Mouse (Mus musculus) MEL (cell line): ENCODE measurements around the gene Trpm2. TPM values are rescaled to one million over a fixed set of nuclear protein-coding genes. Genes with fewer than 3 reads are reported as not detected.

Experiments
- DNase-seq: peaks from one replicate; pipeline ENCODE4 v3.0.0; 2011; ENCODE audit warnings: low read depth, low spot score
- H3K27ac ChIP-seq: 2 replicates; pipeline ENCODE4 v1.5.1; 2012; ENCODE audit warnings: low read depth, mild to moderate bottlenecking, control low read depth, low read length, moderate library complexity; ENCODE audit not compliant: control insufficient read depth
- H3K27me3 ChIP-seq, 2 experiments: fragments of 150-350 bp in 1 of 2; sonication (generic) in 1 of 2; 2 replicates each; pipeline ENCODE4 v1.6.1; 2012; ENCODE audit warnings: low read length in 2 of 2, mild to moderate bottlenecking in 2 of 2, improper control_type of control experiment in 1 of 2, moderate library complexity in 1 of 2; ENCODE audit not compliant: insufficient read depth in 2 of 2, control insufficient read depth in 1 of 2
- H3K36me3 ChIP-seq, 2 experiments: 2 replicates each; pipeline ENCODE4 v1.6.1; 2012 to 2014; ENCODE audit warnings: low read length in 2 of 2, improper control_type of control experiment in 1 of 2, inconsistent platforms in 1 of 2, mild to moderate bottlenecking in 1 of 2; ENCODE audit not compliant: insufficient read depth in 2 of 2, control insufficient read depth in 1 of 2
- H3K4me1 ChIP-seq, 2 experiments: fragments of 150-350 bp in 1 of 2; sonication (generic) in 1 of 2; 2 replicates each; pipeline ENCODE4 v1.6.1; 2012; ENCODE audit warnings: low read length in 2 of 2, improper control_type of control experiment in 1 of 2, mild to moderate bottlenecking in 1 of 2; ENCODE audit not compliant: insufficient read depth in 2 of 2, control insufficient read depth in 1 of 2
- H3K4me3 ChIP-seq, 2 experiments: fragments of 150-350 bp in 1 of 2; sonication (generic) in 1 of 2; 2 replicates each; pipeline ENCODE4 v1.5.1; 2012; ENCODE audit warnings: low read depth in 2 of 2, low read length in 2 of 2, mild to moderate bottlenecking in 2 of 2, moderate library complexity in 2 of 2, control low read depth in 1 of 2, improper control_type of control experiment in 1 of 2; ENCODE audit not compliant: control insufficient read depth in 1 of 2, insufficient read depth in 1 of 2
- H3K79me2 ChIP-seq: 2 replicates; pipeline ENCODE4 v1.6.1; 2012; ENCODE audit warnings: mild to moderate bottlenecking, low read length, moderate library complexity; ENCODE audit not compliant: control insufficient read depth, poor library complexity, insufficient read depth
- H3K9ac ChIP-seq: 2 replicates; pipeline ENCODE4 v1.6.1; 2012; ENCODE audit warnings: low read depth, mild to moderate bottlenecking, control low read depth, low read length, moderate library complexity; ENCODE audit not compliant: control insufficient read depth, poor library complexity, severe bottlenecking
- H3K9me3 ChIP-seq: fragments of 150-350 bp; sonication (generic); replicated peaks from 2 replicates; pipeline ENCODE4 v1.6.1; 2012; ENCODE audit warnings: mild to moderate bottlenecking, low read length, improper control_type of control experiment, moderate library complexity; ENCODE audit not compliant: insufficient read depth
- CHD1 ChIP-seq: IDR thresholded peaks from 2 replicates; pipeline ENCODE4 v1.6.1; 2012; ENCODE audit warnings: low read depth, mild to moderate bottlenecking, inconsistent platforms, low read length, improper control_type of control experiment
- ELF1 ChIP-seq: IDR thresholded peaks from 2 replicates; pipeline ENCODE4 v1.6.1; 2014; ENCODE audit warnings: low read depth, mild to moderate bottlenecking, inconsistent platforms, low read length, improper control_type of control experiment, moderate library complexity
- EP300 ChIP-seq, 2 experiments: IDR thresholded peaks; 2 replicates each; pipeline ENCODE4 v1.6.1; 2011; ENCODE audit warnings: improper control_type of control experiment in 2 of 2, low read length in 2 of 2, low read depth in 1 of 2, mild to moderate bottlenecking in 1 of 2
- GATA1 ChIP-seq: IDR thresholded peaks from 2 replicates; pipeline ENCODE4 v1.6.1; 2011; ENCODE audit warnings: low read depth, low read length, improper control_type of control experiment
- KAT2A ChIP-seq: conservative IDR thresholded peaks from 2 replicates; pipeline ENCODE4 v1.6.1; 2012; ENCODE audit warnings: low read depth, low read length, improper control_type of control experiment, inconsistent platforms
- MAFK ChIP-seq: IDR thresholded peaks from 2 replicates; pipeline ENCODE4 v1.6.1; 2011; ENCODE audit warnings: low read depth, mild to moderate bottlenecking, low read length, improper control_type of control experiment, borderline replicate concordance
- MAX ChIP-seq: IDR thresholded peaks from 2 replicates; pipeline ENCODE4 v1.6.1; 2011; ENCODE audit warnings: low read length, improper control_type of control experiment
- MAZ ChIP-seq: IDR thresholded peaks from 2 replicates; pipeline ENCODE4 v1.6.1; 2012; ENCODE audit warnings: low read depth, mild to moderate bottlenecking, inconsistent platforms, low read length, improper control_type of control experiment
- MYB ChIP-seq: IDR thresholded peaks from 2 replicates; pipeline ENCODE4 v1.6.1; 2011; ENCODE audit warnings: mild to moderate bottlenecking, low read depth, low read length, improper control_type of control experiment
- MYC ChIP-seq: IDR thresholded peaks from 2 replicates; pipeline ENCODE4 v1.6.1; 2011; ENCODE audit warnings: low read depth, mild to moderate bottlenecking, low read length, improper control_type of control experiment, moderate library complexity
- NELFE ChIP-seq: IDR thresholded peaks from 2 replicates; pipeline ENCODE4 v1.6.1; 2011; ENCODE audit warnings: low read depth, low read length, improper control_type of control experiment
- POLR2AphosphoS5 ChIP-seq: IDR thresholded peaks from 2 replicates; pipeline ENCODE4 v1.6.1; 2012; ENCODE audit warnings: low read depth, borderline replicate concordance, mild to moderate bottlenecking, inconsistent platforms, low read length, moderate library complexity, mixed read lengths
- SMC3 ChIP-seq: IDR thresholded peaks from 2 replicates; pipeline ENCODE4 v1.6.1; 2011; ENCODE audit warnings: low read depth, low read length, improper control_type of control experiment
- TAL1 ChIP-seq: IDR thresholded peaks from 2 replicates; pipeline ENCODE4 v1.6.1; 2012; ENCODE audit warnings: mild to moderate bottlenecking, inconsistent platforms, low read length, moderate library complexity, mixed read lengths
- TCF12 ChIP-seq: IDR thresholded peaks from 2 replicates; pipeline ENCODE4 v1.6.1; 2014; ENCODE audit warnings: low read depth, mild to moderate bottlenecking, inconsistent platforms, low read length, improper control_type of control experiment, moderate library complexity
- UBTF ChIP-seq: IDR thresholded peaks from 2 replicates; pipeline ENCODE4 v1.6.1; 2012; ENCODE audit warnings: low read depth, mild to moderate bottlenecking, inconsistent platforms, low read length, improper control_type of control experiment, moderate library complexity, borderline replicate concordance; ENCODE audit not compliant: insufficient read depth
- ZC3H11A ChIP-seq: IDR thresholded peaks from 2 replicates; pipeline ENCODE4 v1.6.1; 2012; ENCODE audit warnings: low read depth, mild to moderate bottlenecking, inconsistent platforms, low read length, improper control_type of control experiment
- ZNF384 ChIP-seq: IDR thresholded peaks from 2 replicates; pipeline ENCODE4 v1.6.1; 2012; ENCODE audit warnings: low read depth, mild to moderate bottlenecking, inconsistent platforms, low read length, improper control_type of control experiment
- polyA plus RNA-seq, 2 experiments: library from polyadenylated mRNA; stranded (reverse) in 1 of 2; unstranded in 1 of 2; fragments of >175 nt in 1 of 2; fragments of >200 nt in 1 of 2; gene quantifications; 2 replicates each; pipeline versions ENCODE4 v1.2.1 to v1.2.4; 2012; ENCODE audit warnings: low replicate concordance in 2 of 2, low read depth in 1 of 2; ENCODE audit not compliant: insufficient read length in 2 of 2, insufficient read depth in 1 of 2, missing spikeins in 1 of 2
- total RNA-seq: library from RNA; depleted of rRNA; stranded (reverse); fragments of 300-350 nt; gene quantifications from 2 replicates; pipeline ENCODE4 v1.2.3, GENCODE M21; 2012

The Trpm2 gene
- total and polyA plus RNA-seq, 3 experiments = 7.8 to 18.5 TPM; not detected in 1

DNA sequence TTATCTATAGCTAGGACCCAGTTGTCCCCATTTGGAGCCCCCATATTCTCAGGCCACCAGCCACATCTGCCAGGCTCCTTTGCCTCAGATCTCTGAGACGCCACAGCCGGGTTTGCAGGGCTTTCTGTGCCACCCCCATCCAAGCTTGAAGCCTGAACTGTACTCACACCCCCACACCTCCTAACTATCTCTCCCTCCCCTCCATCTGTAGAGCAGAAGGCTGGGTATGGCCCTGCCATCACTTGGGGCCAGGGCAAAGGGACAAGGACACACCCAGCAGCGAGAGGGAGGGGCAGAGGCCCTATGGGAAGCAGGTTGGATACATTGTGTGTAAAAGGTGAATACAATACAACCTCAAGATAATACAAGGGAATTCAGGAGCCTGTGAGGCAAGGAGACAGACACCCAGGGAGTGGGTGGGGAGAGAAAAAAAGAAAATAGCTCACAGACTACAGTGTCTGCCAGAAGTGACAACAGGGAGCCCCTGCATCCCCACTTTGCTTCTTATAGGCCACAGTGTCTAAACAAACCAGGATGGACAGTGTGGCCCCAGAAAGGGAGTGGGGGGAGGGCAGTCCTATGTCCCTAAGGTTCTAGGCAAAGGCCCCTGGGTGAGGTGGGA, 34.2 kb upstream of the Trpm2 start:
- no peak overlapping the region for H3K9ac ChIP-seq
- peaks cover 19% of the 10 kb centered on the region for H3K79me2 ChIP-seq
- no peak for DNase-seq
- no peaks in the 10 kb centered on the region for H3K27me3 ChIP-seq
- H3K9me3 ChIP-seq = no peaks in the 10 kb centered on the region
- H3K4me1 ChIP-seq = peaks cover 2 to 11% of the 10 kb centered on the region in 2 experiments; a peak in 3 of 4 replicates
- no peak overlapping the region for H3K4me3 ChIP-seq
- H3K27ac ChIP-seq = no peak overlapping the region
- H3K36me3 ChIP-seq = peaks cover 0 to 3% of the 10 kb centered on the region in 2 experiments; a peak in 3 of 4 replicates
- TF ChIP-seq UBTF = no peak
- no peak for TF ChIP-seq TCF12
- TF ChIP-seq, all 39 proteins: peak for 0

DNA sequence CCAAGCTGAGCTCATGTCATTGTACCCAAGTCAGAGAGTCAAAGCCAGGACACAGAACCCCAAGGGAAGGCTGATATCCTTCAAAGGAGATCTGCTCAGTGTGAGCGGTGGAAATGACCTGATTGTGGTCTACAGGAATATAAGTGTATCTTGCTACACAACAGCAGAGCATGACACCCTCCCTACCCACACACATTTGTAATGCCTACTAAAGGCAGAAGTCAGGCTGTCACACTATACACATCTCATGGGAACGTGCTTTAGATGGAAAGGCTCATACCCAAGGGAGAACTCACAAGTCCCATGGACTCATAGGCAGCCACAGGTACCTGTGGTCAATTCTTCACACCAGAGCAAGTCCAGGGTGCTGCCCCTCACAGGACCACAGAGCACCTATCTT, 32.0 kb upstream of the Trpm2 start:
- no peak overlapping the region for H3K4me3 ChIP-seq
- peaks cover 0 to 3% of the 10 kb centered on the region in 2 experiments; a peak in 2 of 4 replicates for H3K36me3 ChIP-seq

DNA sequence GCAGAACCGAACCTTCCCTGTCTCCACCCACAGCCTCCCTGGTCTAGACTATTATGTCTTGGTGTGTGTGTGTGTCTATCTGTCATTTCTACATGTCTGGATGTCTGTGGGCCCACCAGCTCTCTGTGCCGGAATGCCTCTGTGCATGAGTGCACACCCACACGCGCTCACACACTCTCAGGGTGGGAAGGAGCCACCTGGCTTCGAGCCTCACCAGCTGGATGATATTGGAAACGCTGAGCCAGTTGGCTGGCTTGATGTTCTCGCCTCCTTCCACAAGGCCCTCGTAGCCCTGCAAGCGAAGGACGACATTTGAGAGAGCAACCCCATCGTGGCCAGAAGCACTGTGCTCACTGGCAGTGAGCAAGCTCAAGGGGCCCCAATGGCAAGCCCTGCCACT, 31.4 kb upstream of the Trpm2 start:
- no peaks in the 10 kb centered on the region for H3K27me3 ChIP-seq
- no peak for DNase-seq
- TF ChIP-seq UBTF = no peak
- TF ChIP-seq KAT2A = no peak
- TF ChIP-seq ELF1 = no peak
- H3K27ac ChIP-seq = no peak overlapping the region
- peaks cover 0 to 3% of the 10 kb centered on the region in 2 experiments; a peak in 2 of 4 replicates for H3K36me3 ChIP-seq
- peaks cover 3% of the 10 kb centered on the region; the same call in 1 of the 2 replicates for H3K79me2 ChIP-seq
- no peak overlapping the region for H3K9ac ChIP-seq
- H3K4me3 ChIP-seq = no peak overlapping the region
- no peaks in the 10 kb centered on the region for H3K4me1 ChIP-seq
- no peaks in the 10 kb centered on the region for H3K9me3 ChIP-seq

More for the DNA sequence above, 32.0 kb upstream of the Trpm2 start:
- H3K4me1 ChIP-seq = no peaks in the 10 kb centered on the region
- H3K79me2 ChIP-seq = peaks cover 3% of the 10 kb centered on the region; the same call in 1 of the 2 replicates
- no peak overlapping the region for H3K27ac ChIP-seq
- no peaks in the 10 kb centered on the region for H3K27me3 ChIP-seq
- no peak overlapping the region for H3K9ac ChIP-seq
- DNase-seq = no peak
- TF ChIP-seq POLR2AphosphoS5 = no peak
- TF ChIP-seq MAZ = no peak
- H3K9me3 ChIP-seq = no peaks in the 10 kb centered on the region

DNA sequence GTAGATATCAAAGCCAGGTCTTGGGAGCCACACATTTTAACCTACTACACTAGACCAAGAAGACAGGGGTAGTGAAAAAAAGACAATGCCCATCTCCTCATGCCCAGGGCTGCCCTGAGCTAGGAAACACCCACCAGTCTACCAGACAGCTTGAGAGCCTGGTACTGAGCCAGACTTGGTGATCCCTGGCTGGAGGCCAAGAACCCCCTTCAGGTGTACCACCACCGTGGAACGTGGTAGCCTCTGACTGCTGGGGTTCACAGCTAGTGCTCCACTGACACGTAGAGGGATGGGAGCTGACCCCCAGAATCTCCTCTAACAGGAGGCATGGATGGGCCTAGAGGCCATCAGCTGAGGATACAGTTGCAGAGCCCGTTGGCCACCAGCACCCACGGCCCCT, 29.8 kb upstream of the Trpm2 start:
- H3K36me3 ChIP-seq = peaks cover 0 to 3% of the 10 kb centered on the region in 2 experiments; a peak in 2 of 4 replicates

More for the DNA sequence above, 29.8 kb upstream of the Trpm2 start:
- H3K27me3 ChIP-seq = no peaks in the 10 kb centered on the region
- no peak overlapping the region for H3K27ac ChIP-seq
- H3K9me3 ChIP-seq = no peaks in the 10 kb centered on the region
- H3K4me1 ChIP-seq = no peaks in the 10 kb centered on the region
- H3K9ac ChIP-seq = no peak overlapping the region
- no peak for TF ChIP-seq GATA1
- no peak for TF ChIP-seq ZNF384
- no peak for TF ChIP-seq MAZ
- no peak for TF ChIP-seq ZC3H11A
- no peak for TF ChIP-seq MYC
- no peak for TF ChIP-seq CHD1
- TF ChIP-seq TAL1 = no peak
- TF ChIP-seq NELFE = no peak
- TF ChIP-seq MYB = no peak
- no peak for TF ChIP-seq ELF1
- no peak for TF ChIP-seq MAFK
- no peak for TF ChIP-seq EP300 (IDR thresholded peaks at IDR 0.05; ENCODE audit: low read depth in 1 of 2, low read length in 2 of 2)
- no peak for TF ChIP-seq MAX
- TF ChIP-seq SMC3 = no peak
- no peak for DNase-seq
- no peaks in the 10 kb centered on the region for H3K79me2 ChIP-seq
- H3K4me3 ChIP-seq = no peak overlapping the region
